Mouse (Mus musculus) megakaryocyte, embryonic 14.5 days (primary cell): ENCODE measurements around the gene Gm20388.

Experiments
- FLI1 ChIP-seq: IDR thresholded peaks from 2 replicates; pipeline ENCODE4 v1.6.1; 2012; ENCODE audit warnings: low read length, inconsistent platforms, mixed read lengths
- GATA1 ChIP-seq: IDR thresholded peaks from 3 replicates; pipeline ENCODE4 v1.6.1; 2012; ENCODE audit warnings: mixed read lengths, low read length, inconsistent platforms, borderline replicate concordance

DNA sequence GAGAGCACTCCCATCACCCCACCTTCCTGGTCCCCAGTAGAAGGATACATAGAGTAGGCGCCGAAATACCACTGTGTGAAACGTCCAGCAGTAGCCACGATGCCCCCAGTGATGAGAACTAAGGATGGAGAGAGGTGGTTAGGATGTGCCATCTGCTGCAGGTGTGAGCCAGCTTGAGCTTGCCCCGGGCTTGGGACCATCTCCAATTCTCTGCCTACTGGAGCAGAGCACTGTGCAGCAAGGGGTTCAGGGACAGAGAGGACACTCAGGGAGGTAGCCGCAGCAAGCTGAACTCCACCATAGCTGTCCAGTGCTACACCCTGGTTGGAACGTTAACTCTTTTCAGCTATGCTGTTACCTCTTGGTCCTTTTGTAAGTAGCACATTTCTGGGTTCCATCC, 2517.0 kb downstream of the Gm20388 start:
- TF ChIP-seq GATA1 (no peak), FLI1 (no peak)
